Mouse (Mus musculus) liver, postnatal 0 days (tissue): ENCODE measurements at regions not wholly inside any gene's neighbourhood (a gene's known extent, or its start where the extent isn't known, plus 50 kb on each side); places are given as distances from the start of the nearest gene placed in this dataset.
A peak's percentile ranks its signal among the peaks of the same experiment; 100 is the strongest.

Experiments
- ATAC-seq: fragments of 200-750 bp; cut with Nextera tagmentation; 2 replicates; pipeline ENCODE4 v1.8.0; 2017; ENCODE audit warnings: mild to moderate bottlenecking, moderate library complexity
- DNase-seq: peaks from one replicate; pipeline ENCODE4 v3.0.0-alpha.2; 2016
- H3K27ac ChIP-seq: fragments of 300-500 bp; sonication (generic); 2 replicates; pipeline ENCODE4 v1.5.1; 2014; ENCODE audit warnings: antibody characterized with exemption, moderate library complexity, mild to moderate bottlenecking, low read depth
- H3K27me3 ChIP-seq: fragments of 300-500 bp; sonication (generic); 2 replicates; pipeline ENCODE4 v1.6.1; 2014; ENCODE audit warnings: low read length, control low read depth, mixed read lengths; ENCODE audit not compliant: insufficient read depth
- H3K36me3 ChIP-seq: fragments of 300-500 bp; sonication (generic); replicated peaks from 2 replicates; pipeline ENCODE4 v1.6.1; 2014; ENCODE audit warnings: mild to moderate bottlenecking, control low read depth, low read length, moderate library complexity, mixed read lengths; ENCODE audit not compliant: insufficient read depth
- H3K4me1 ChIP-seq: fragments of 300-500 bp; sonication (generic); 2 replicates; pipeline ENCODE4 v1.6.1; 2014; ENCODE audit warnings: antibody characterized with exemption, mild to moderate bottlenecking, control low read depth; ENCODE audit not compliant: insufficient read depth
- H3K4me2 ChIP-seq: fragments of 300-500 bp; sonication (generic); 2 replicates; pipeline ENCODE4 v1.6.1; 2014; ENCODE audit warnings: low read depth, mild to moderate bottlenecking, low read length, moderate library complexity, mixed read lengths
- H3K4me3 ChIP-seq: fragments of 300-500 bp; sonication (generic); 2 replicates; pipeline ENCODE4 v1.5.1; 2014; ENCODE audit warnings: low read depth, low read length
- H3K9ac ChIP-seq: fragments of 300-500 bp; sonication (generic); replicated peaks from 2 replicates; pipeline ENCODE4 v1.6.1; 2014; ENCODE audit warnings: mild to moderate bottlenecking, moderate library complexity
- H3K9me3 ChIP-seq: fragments of 300-500 bp; sonication (generic); 2 replicates; pipeline ENCODE4 v1.6.1; 2016; ENCODE audit warnings: mild to moderate bottlenecking, control low read depth, low read length, mixed read lengths
- CTCF ChIP-seq: sonication (generic); IDR thresholded peaks from 2 replicates; pipeline ENCODE4 v1.5.1; 2016; ENCODE audit warnings: antibody characterized with exemption, low read depth
- EP300 ChIP-seq: IDR thresholded peaks from 2 replicates; pipeline ENCODE4 v1.6.1; 2016; ENCODE audit warnings: antibody characterized with exemption, low read depth, mild to moderate bottlenecking
- WGBS: fragments of 180-500 bp; shearing (Covaris S2); extraction: QIAGEN DNeasy Blood & Tissue Kit; methylation state at CpG from one replicate; pipeline ENCODE4 v1.1.7; 2014; ENCODE audit not compliant: insufficient replicate concordance; 5-methylcytosine and 5-hydroxymethylcytosine counted together

DNA sequence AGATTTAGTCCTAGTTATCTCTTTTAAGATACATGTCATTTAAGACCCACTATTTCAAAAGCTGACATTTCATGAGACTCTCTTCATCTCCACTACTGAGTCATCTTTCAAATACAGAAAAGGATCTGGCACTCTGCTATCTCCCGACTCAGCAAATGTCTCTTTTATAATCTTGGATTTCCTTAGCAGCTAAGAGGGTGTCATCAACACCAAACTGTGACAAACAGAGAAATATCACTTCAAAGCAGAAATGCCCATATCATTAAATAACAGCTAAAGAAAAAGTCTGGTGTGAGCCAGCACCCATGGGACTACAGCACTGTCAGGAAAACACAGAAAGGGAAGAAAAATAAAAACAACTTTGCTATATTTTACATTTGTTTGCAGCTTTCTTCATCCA lies 78.7 kb upstream of the Tmtc1 start:
- no peak overlapping the region for H3K4me3 ChIP-seq
- WGBS, result 46% methylated on average over 1 of the region's 1 CpGs
- peak; percentile 85 for TF ChIP-seq EP300
- TF ChIP-seq CTCF, result no peak
- DNase-seq (no peak), ATAC-seq (peak; percentile 60; the same call in 1 of the 2 replicates)
- no peak overlapping the region for H3K9ac ChIP-seq
- no peaks in the 10 kb centered on the region for H3K27me3 ChIP-seq
- H3K4me2 ChIP-seq, result no peak overlapping the region
- H3K36me3 ChIP-seq, result no peaks in the 10 kb centered on the region
- H3K9me3 ChIP-seq, result no peaks in the 10 kb centered on the region
- H3K27ac ChIP-seq, result no peak overlapping the region
- H3K4me1 ChIP-seq, result peaks cover 1% of the 10 kb centered on the region; the same call in 1 of the 2 replicates

DNA sequence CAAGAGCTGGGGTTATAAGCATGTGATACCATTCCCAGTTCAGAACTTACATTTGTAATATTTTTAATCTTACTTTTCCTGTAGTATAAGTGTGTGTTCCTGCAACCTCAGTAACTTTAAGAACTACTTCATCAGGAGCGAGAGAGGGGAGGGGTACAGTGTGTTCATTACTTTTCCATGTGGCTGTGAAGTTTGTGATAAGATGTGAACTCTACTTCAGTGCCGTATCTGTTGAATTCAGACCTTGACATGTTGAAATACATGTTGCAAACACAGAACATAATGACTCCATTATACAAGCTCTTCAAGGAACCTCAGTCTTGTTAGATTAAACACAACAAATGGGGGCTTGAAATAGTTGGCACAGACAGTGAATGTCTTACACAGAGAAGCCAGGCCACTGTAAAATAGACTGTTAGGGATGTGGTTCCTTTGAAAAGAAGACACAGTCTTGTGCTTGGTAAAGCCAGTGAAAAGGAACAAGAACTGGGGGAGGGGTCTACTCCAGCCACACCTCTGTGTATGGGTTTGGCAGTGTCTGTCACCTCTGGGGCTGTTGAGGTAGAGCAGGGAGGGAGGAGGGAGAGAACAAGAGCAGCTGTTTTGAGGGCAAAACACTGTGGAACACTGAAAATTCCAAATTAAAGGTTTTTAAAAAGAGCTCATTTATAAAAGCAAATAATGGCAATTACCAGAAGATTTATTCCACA lies 73.5 kb upstream of the Tmtc1 start:
- Histone ChIP-seq H3K4me1 (peaks cover 34% of the 10 kb centered on the region), H3K27me3 (no peaks in the 10 kb centered on the region), H3K4me3 (no peak overlapping the region), H3K4me2 (peak overlapping the region; percentile 26; the same call in 1 of the 2 replicates), H3K36me3 (no peaks in the 10 kb centered on the region), H3K9ac (no peak overlapping the region), H3K27ac (peak overlapping the region; percentile 77), H3K9me3 (no peaks in the 10 kb centered on the region)
- no peak for DNase-seq
- peak; percentile 89 for ATAC-seq
- no peak for TF ChIP-seq CTCF
- peak; percentile 93 for TF ChIP-seq EP300
- 45% methylated on average over 2 of the region's 2 CpGs for WGBS

DNA sequence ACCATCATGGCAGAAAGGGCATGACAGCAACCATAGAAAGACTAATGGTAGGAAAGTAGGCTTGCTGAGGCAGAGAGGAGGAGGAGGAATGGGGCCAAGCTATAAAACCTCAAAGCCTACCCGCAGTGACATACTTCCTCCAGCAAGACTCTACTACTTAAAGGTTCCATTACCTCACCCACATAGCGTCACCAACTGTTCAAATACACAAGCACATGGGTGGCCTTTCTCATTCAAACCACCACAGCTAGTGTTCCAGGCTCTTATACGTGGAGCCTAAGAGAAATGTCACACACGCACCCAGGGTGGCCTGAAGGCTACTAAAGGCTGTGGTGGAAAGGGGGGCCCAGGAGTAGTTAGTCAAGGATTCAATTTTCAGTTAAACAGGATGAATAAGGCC lies 72.5 kb upstream of the Tmtc1 start:
- Histone ChIP-seq H3K27me3 (no peaks in the 10 kb centered on the region), H3K36me3 (no peaks in the 10 kb centered on the region), H3K27ac (peak overlapping the region; percentile 6; the same call in 1 of the 2 replicates), H3K9ac (no peak overlapping the region), H3K4me3 (no peak overlapping the region), H3K4me1 (peaks cover 41% of the 10 kb centered on the region), H3K4me2 (no peak overlapping the region), H3K9me3 (no peaks in the 10 kb centered on the region)
- ATAC-seq (no peak), DNase-seq (no peak)
- 90% methylated on average over 4 of the region's 4 CpGs for WGBS
- no peak for TF ChIP-seq CTCF
- TF ChIP-seq EP300, result no peak

DNA sequence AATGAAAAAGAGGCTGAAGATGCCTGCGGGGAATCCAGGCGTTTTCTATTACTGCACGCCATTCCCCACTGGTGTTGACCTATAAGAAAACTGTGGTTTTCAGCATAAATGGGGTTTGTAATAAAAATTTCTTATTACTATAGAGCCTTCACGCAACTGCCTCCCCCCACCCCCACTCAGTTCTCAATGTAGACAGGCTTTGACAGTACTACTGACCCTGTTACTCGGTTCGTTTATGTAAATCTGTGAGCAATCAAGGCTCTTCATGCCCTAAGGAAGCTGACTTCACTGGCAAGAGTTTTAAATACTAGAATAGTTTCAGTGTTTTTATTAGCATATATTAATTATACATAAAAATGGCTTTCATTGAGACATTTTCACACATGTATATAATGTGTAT lies 70.9 kb upstream of the Tmtc1 start:
- H3K36me3 ChIP-seq, result no peaks in the 10 kb centered on the region
- no peak overlapping the region for H3K27ac ChIP-seq
- no peak overlapping the region for H3K4me3 ChIP-seq
- TF ChIP-seq EP300 (no peak), CTCF (no peak)
- no peaks in the 10 kb centered on the region for H3K27me3 ChIP-seq
- peaks cover 41% of the 10 kb centered on the region for H3K4me1 ChIP-seq
- H3K4me2 ChIP-seq, result no peak overlapping the region
- H3K9me3 ChIP-seq, result no peaks in the 10 kb centered on the region
- ATAC-seq (no peak), DNase-seq (no peak)
- WGBS, result 86% methylated on average over 6 of the region's 6 CpGs
- H3K9ac ChIP-seq, result no peak overlapping the region

DNA sequence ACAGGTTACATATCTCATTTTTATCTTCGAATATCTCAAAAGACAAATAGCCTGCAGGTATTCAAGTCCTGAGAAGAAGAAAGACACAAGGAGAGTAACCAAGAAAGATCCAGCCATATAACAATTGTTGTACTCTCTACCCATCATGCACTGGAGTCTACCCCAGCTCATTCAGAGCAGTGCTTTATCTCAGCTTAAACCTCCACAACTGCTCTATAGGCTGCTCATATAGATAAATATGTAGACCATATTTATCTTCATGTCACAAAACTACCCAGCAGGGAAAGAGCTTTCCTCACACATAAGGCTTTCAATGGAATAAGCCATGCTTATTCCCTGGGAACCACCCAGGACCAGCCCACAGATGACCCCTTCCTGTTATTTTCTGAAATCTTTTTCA lies 70.5 kb upstream of the Tmtc1 start:
- TF ChIP-seq EP300, result peak; percentile 88
- TF ChIP-seq CTCF, result no peak
- ATAC-seq (no peak), DNase-seq (no peak)
- H3K4me1 ChIP-seq, result peaks cover 41% of the 10 kb centered on the region
- H3K27ac ChIP-seq, result no peak overlapping the region
- no peak overlapping the region for H3K4me2 ChIP-seq
- H3K36me3 ChIP-seq, result no peaks in the 10 kb centered on the region
- no peak overlapping the region for H3K4me3 ChIP-seq
- H3K27me3 ChIP-seq, result no peaks in the 10 kb centered on the region
- no peaks in the 10 kb centered on the region for H3K9me3 ChIP-seq
- no peak overlapping the region for H3K9ac ChIP-seq
- 73% methylated on average over 1 of the region's 1 CpGs for WGBS

DNA sequence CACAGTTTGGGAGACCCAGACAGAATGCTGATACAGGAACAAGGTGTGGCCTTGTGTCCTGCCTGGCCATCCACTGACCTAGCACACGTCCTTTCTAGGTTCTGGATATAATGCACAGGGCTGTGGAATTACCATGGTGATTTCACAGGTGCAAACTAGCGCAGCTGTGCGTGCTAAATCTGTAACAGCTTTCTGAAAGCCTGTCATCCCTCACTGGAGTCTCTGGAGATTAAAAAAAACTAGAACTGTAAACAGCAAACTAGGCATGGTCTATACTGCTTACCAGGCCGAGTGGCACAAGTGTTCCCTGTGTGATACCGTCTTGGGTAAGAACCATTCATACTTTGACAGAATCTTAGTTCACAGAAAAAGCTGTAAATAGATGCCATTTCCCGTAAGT lies 69.9 kb upstream of the Tmtc1 start:
- peaks cover 41% of the 10 kb centered on the region for H3K4me1 ChIP-seq
- WGBS, result 75% methylated on average over 6 of the region's 6 CpGs
- TF ChIP-seq EP300 (no peak), CTCF (no peak)
- no peak overlapping the region for H3K27ac ChIP-seq
- no peaks in the 10 kb centered on the region for H3K27me3 ChIP-seq
- ATAC-seq (no peak), DNase-seq (no peak)
- H3K36me3 ChIP-seq, result no peaks in the 10 kb centered on the region
- H3K9me3 ChIP-seq, result no peaks in the 10 kb centered on the region
- no peak overlapping the region for H3K9ac ChIP-seq
- H3K4me3 ChIP-seq, result no peak overlapping the region
- H3K4me2 ChIP-seq, result no peak overlapping the region
